Mouse (Mus musculus) forebrain, embryonic 11.5 days (tissue): ENCODE measurements around the gene Arid3a. TPM values are rescaled to one million over a fixed set of nuclear protein-coding genes. Genes with fewer than 3 reads are reported as not detected.

Experiments used
- ATAC-seq: fragments of 200-750 bp; cut with Nextera tagmentation; replicated peaks from 2 replicates; pipeline ENCODE4 v1.8.0; 2017; ENCODE audit warnings: moderate TSS enrichment; ENCODE audit not compliant: low FRiP score
- DNase-seq: peaks from one replicate; pipeline ENCODE4 v3.0.0-alpha.2; 2017; ENCODE audit warnings: low spot score
- H3K27ac ChIP-seq: fragments of 300-500 bp; sonication (generic); 2 replicates; pipeline ENCODE4 v1.5.1; 2014; ENCODE audit warnings: low read depth, low read length
- H3K27me3 ChIP-seq: fragments of 300-500 bp; sonication (generic); 2 replicates; pipeline ENCODE4 v1.6.1; 2014; ENCODE audit warnings: mild to moderate bottlenecking, low read length, mixed read lengths; ENCODE audit not compliant: control insufficient read depth, insufficient read depth
- H3K36me3 ChIP-seq: fragments of 300-500 bp; sonication (generic); 2 replicates; pipeline ENCODE4 v1.6.1; 2014; ENCODE audit warnings: mild to moderate bottlenecking, low read length, moderate library complexity, mixed read lengths; ENCODE audit not compliant: control insufficient read depth, insufficient read depth
- H3K4me1 ChIP-seq: fragments of 300-500 bp; sonication (generic); replicated peaks from 2 replicates; pipeline ENCODE4 v1.6.1; 2014; ENCODE audit warnings: low read length, mixed read lengths; ENCODE audit not compliant: control insufficient read depth, insufficient read depth
- H3K4me2 ChIP-seq: fragments of 300-500 bp; sonication (generic); 2 replicates; pipeline ENCODE4 v1.6.1; 2014; ENCODE audit warnings: low read depth, mild to moderate bottlenecking, low read length, moderate library complexity, mixed read lengths; ENCODE audit not compliant: severe bottlenecking
- H3K4me3 ChIP-seq: fragments of 300-500 bp; sonication (generic); 2 replicates; pipeline ENCODE4 v1.5.1; 2014; ENCODE audit warnings: low read depth, low read length
- H3K9ac ChIP-seq: fragments of 300-500 bp; sonication (generic); 2 replicates; pipeline ENCODE4 v1.6.1; 2014; ENCODE audit warnings: low read length
- H3K9me3 ChIP-seq: fragments of 300-500 bp; sonication (generic); 2 replicates; pipeline ENCODE4 v1.6.1; 2016; ENCODE audit warnings: low read length, mixed read lengths; ENCODE audit not compliant: control insufficient read depth
- WGBS: fragments of 180-500 bp; shearing (Covaris S2); extraction: QIAGEN DNeasy Blood & Tissue Kit; methylation state at CpG from one replicate; pipeline ENCODE4 v1.1.7; 2014; 5-methylcytosine and 5-hydroxymethylcytosine counted together
- polyA plus RNA-seq: library from polyadenylated mRNA; unstranded; fragments of >200 nt; fragmentation: Nextera tagmentation; extraction: Ambion mirVana; gene quantifications from 2 replicates; pipeline ENCODE4 v1.2.1, GENCODE M21; 2014

Arid3a gene
- polyA plus RNA-seq, 1 experiment from 2014 or later = 6.6 TPM

DNA sequence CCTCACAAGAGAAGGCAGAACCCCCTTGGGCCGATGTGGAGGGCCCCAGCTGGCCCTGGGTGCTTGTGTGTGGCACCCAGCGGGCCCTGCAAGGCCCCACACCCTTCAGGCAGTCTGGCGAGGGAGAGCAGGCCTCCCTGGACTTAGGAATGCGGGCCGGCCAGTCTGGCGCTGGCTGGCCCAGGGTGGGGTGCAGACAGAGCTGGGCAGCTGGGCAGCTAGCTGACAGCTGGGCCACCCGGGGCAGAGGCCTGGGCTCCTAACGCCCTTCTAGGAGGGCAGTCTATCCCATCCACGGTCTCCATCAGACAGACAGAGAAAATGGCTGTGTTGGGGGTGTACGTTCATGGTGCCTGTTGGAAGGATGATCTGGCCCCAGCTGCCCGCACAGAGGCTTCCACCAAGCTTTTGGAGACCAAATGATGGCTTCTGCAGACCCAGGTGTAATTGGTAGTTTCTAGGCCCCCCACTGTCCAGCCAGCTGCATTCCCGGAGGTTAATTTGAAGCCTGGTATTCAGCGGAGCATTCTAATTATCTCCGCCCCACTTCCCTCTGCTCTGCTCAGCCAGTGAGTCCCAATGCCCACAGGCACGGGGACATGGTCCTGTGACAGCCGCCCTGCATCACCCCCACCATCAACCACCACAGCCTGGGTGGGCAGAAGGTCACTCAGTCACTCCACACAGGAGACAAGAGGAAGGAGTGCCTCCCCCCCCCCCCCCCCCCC, 18.8 kb downstream of the Arid3a start:
- WGBS = 14% methylated on average over 16 of the region's 16 CpGs
- peaks cover 23% of the 10 kb centered on the region for H3K4me1 ChIP-seq
- ATAC-seq = peak; percentile 70
- peak; percentile 83 for DNase-seq
- H3K9ac ChIP-seq = peak overlapping the region; percentile 27
- H3K4me2 ChIP-seq = peak overlapping the region; percentile 24; the same call in 1 of the 2 replicates
- no peaks in the 10 kb centered on the region for H3K27me3 ChIP-seq
- H3K9me3 ChIP-seq = no peaks in the 10 kb centered on the region
- H3K27ac ChIP-seq = peak overlapping the region; percentile 68
- H3K36me3 ChIP-seq = no peaks in the 10 kb centered on the region; the same call in 1 of the 2 replicates
- H3K4me3 ChIP-seq = no peak overlapping the region

- ATAC-seq = no peak
- Histone ChIP-seq H3K4me2 (peak overlapping the region; percentile 8; the same call in 1 of the 2 replicates), H3K27ac (no peak overlapping the region; the same call in 1 of the 2 replicates), H3K9me3 (no peaks in the 10 kb centered on the region), H3K27me3 (no peaks in the 10 kb centered on the region), H3K9ac (peak overlapping the region; percentile 39), H3K36me3 (no peaks in the 10 kb centered on the region; the same call in 1 of the 2 replicates), H3K4me3 (no peak overlapping the region), H3K4me1 (peaks cover 23% of the 10 kb centered on the region)
- 8% methylated on average over 7 of the region's 7 CpGs for WGBS
- no peak for DNase-seq
Observed at GRCm38 (mm10) chr10:79946752-79947322, 20.0 kb downstream of the Arid3a start.

DNA sequence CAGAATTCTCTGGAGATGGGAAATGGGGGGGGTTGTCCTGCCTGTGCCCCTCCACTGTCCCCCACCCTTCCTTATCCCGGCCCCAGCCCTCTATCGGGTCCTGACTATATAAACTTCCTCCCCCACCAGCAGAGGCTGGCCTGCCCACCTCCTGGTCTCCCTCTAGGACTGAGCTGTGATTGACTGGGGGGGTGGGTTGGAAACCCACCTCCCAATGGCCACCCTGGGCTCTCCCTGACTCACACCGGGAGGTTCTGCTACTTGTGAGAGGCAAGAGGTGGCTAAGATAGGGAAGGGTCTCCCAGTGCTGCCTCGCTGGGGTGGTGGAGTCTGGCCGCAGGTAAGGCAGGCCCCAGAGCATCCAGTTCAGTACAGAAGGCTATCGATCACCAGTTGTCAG, 20.7 kb downstream of the Arid3a start:
- Histone ChIP-seq H3K27ac (no peak overlapping the region), H3K4me1 (peaks cover 23% of the 10 kb centered on the region), H3K9me3 (no peaks in the 10 kb centered on the region), H3K4me3 (no peak overlapping the region), H3K36me3 (no peaks in the 10 kb centered on the region; the same call in 1 of the 2 replicates), H3K27me3 (no peaks in the 10 kb centered on the region), H3K9ac (peak overlapping the region; percentile 23; the same call in 1 of the 2 replicates), H3K4me2 (no peak overlapping the region)
- no peak for DNase-seq
- 69% methylated on average over 6 of the region's 6 CpGs for WGBS
- ATAC-seq = no peak

DNA sequence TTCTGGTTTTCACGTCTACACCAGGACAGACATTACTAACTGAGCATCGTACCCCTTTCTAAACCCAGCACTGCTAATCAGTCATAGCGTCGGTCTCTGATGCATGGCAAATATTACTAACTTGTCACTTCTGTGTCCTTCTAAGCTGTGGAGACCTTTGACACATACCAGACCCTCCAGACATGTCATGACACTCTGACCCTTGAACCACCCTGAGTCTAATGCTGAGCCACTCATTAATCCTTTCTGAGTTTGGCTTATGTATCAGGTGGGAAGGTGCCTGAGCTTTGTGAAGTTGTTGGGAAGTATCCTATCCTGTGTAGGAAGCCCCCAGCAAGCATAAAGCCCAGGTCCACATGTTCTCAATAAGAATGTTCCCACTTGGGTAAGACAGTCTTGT, 23.0 kb downstream of the Arid3a start:
- no peak for ATAC-seq
- H3K9me3 ChIP-seq = no peaks in the 10 kb centered on the region
- H3K27ac ChIP-seq = no peak overlapping the region
- no peak for DNase-seq
- no peaks in the 10 kb centered on the region for H3K27me3 ChIP-seq
- H3K4me3 ChIP-seq = no peak overlapping the region
- WGBS = 91% methylated on average over 4 of the region's 4 CpGs
- no peaks in the 10 kb centered on the region; the same call in 1 of the 2 replicates for H3K36me3 ChIP-seq
- no peak overlapping the region for H3K9ac ChIP-seq
- peaks cover 19% of the 10 kb centered on the region for H3K4me1 ChIP-seq
- no peak overlapping the region for H3K4me2 ChIP-seq

- no peaks in the 10 kb centered on the region for H3K27me3 ChIP-seq
- DNase-seq (no peak), ATAC-seq (no peak)
- H3K4me1 ChIP-seq = peaks cover 14% of the 10 kb centered on the region
- no peak overlapping the region for H3K4me3 ChIP-seq
- no peak overlapping the region for H3K9ac ChIP-seq
- no peaks in the 10 kb centered on the region; the same call in 1 of the 2 replicates for H3K36me3 ChIP-seq
- H3K4me2 ChIP-seq = no peak overlapping the region
- no peaks in the 10 kb centered on the region for H3K9me3 ChIP-seq
- WGBS = 89% methylated on average over 18 of the region's 18 CpGs
- H3K27ac ChIP-seq = 0 out of 2 replicates have a peak overlapping the region, but pooled peaks have one; percentile 6
Observed at GRCm38 (mm10) chr10:79950661-79951060, 23.8 kb downstream of the Arid3a start.

- no peak overlapping the region for H3K27ac ChIP-seq
- H3K36me3 ChIP-seq = no peaks in the 10 kb centered on the region; the same call in 1 of the 2 replicates
- no peak overlapping the region for H3K4me2 ChIP-seq
- 86% methylated on average over 6 of the region's 6 CpGs for WGBS
- no peak overlapping the region for H3K4me3 ChIP-seq
- H3K9me3 ChIP-seq = no peaks in the 10 kb centered on the region
- H3K27me3 ChIP-seq = no peaks in the 10 kb centered on the region
- DNase-seq (no peak), ATAC-seq (no peak)
- H3K4me1 ChIP-seq = no peaks in the 10 kb centered on the region
- H3K9ac ChIP-seq = no peak overlapping the region
Observed at GRCm38 (mm10) chr10:79953946-79954345, 27.1 kb downstream of the Arid3a start.

DNA sequence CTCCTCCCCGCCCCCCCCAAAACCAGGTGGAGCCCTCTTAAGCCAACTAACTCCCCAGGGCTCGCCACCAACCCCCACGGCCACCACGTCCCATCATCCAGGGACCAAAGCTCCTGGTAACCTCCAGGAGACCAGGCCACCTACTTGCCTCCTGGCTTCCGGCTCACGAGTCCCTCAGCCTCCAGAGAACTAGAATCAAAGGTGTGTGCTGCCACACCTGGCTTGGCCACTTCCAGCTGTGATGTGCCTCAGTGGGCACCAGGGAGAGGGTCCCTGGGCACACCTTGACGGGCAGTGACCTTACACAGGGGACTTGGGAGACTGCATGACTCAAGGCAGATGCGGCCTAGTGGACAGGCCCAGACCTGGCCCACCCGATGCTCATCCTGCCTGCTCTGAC, 28.8 kb downstream of the Arid3a start:
- no peaks in the 10 kb centered on the region; the same call in 1 of the 2 replicates for H3K36me3 ChIP-seq
- H3K4me1 ChIP-seq = peaks cover 3% of the 10 kb centered on the region
- H3K4me3 ChIP-seq = no peak overlapping the region
- H3K9me3 ChIP-seq = no peaks in the 10 kb centered on the region
- H3K27ac ChIP-seq = no peak overlapping the region
- 76% methylated on average over 9 of the region's 9 CpGs for WGBS
- no peak for ATAC-seq
- DNase-seq = no peak
- H3K9ac ChIP-seq = no peak overlapping the region
- H3K4me2 ChIP-seq = no peak overlapping the region
- H3K27me3 ChIP-seq = no peaks in the 10 kb centered on the region

- Histone ChIP-seq H3K27ac (no peak overlapping the region), H3K9me3 (no peaks in the 10 kb centered on the region), H3K4me2 (no peak overlapping the region), H3K27me3 (no peaks in the 10 kb centered on the region), H3K36me3 (no peaks in the 10 kb centered on the region), H3K4me1 (peaks cover 8% of the 10 kb centered on the region), H3K9ac (no peak overlapping the region), H3K4me3 (no peak overlapping the region)
- ATAC-seq = no peak
- no peak for DNase-seq
- 16% methylated on average over 4 of the region's 4 CpGs for WGBS
Observed at GRCm38 (mm10) chr10:79956643-79957154, 29.9 kb downstream of the Arid3a start.
